8 mouse cellular contexts compared by ENCODE assay signal in genomic region chr4:40722687-40723460, GRCm38 (mm10). TPM values are rescaled to one million over a fixed set of nuclear protein-coding genes. Genes with fewer than 3 reads are reported as not detected.
A peak's percentile ranks its signal among the peaks of the same experiment; 100 is the strongest.
DNase-seq lines count a peak whose midpoint lies in the region; ATAC-seq and TF ChIP-seq lines count a peak whose summit lies in the region.

No protein-coding gene starts in this region.

- peak overlapping the region; percentile 98 for H3K9ac ChIP-seq in hindbrain, embryonic 14.5 days

- no peaks in the 10 kb centered on the region for H3K27me3 ChIP-seq in G1E (ENCODE audit: insufficient read depth, low read length)
- H3K27me3 ChIP-seq in hindbrain, embryonic 14.5 days (ENCODE audit: control insufficient read depth, insufficient read depth, low read length): no peaks in the 10 kb centered on the region

- TF ChIP-seq CTCF in G1E (IDR thresholded peaks at IDR 0.05; ENCODE audit: low read depth, low read length): no peak

- peaks cover 37% of the 10 kb centered on the region for H3K36me3 ChIP-seq in G1E (replicated peaks)
- H3K36me3 ChIP-seq in hindbrain, embryonic 14.5 days (replicated peaks; ENCODE audit: control insufficient read depth, insufficient read depth): peaks cover 39% of the 10 kb centered on the region

- H3K4me2 ChIP-seq in hindbrain, embryonic 14.5 days (replicated peaks): peak overlapping the region; percentile 92

- peaks cover 53% of the 10 kb centered on the region for H3K4me1 ChIP-seq in G1E (ENCODE audit: insufficient read depth, low read depth, low read length)
- peaks cover 43% of the 10 kb centered on the region for H3K4me1 ChIP-seq in hindbrain, embryonic 14.5 days (replicated peaks; ENCODE audit: control insufficient read depth, insufficient read depth, low read length)

- intact Hi-C loops in left cerebral cortex, postnatal 14 days (cut with DNase I): loop anchor here (2.0 kb wide), 1 partner anchor 20 kb away; the partner anchor contains the start of gene Aptx

- H3K9me3 ChIP-seq in G1E (replicated peaks): no peaks in the 10 kb centered on the region
- H3K9me3 ChIP-seq in hindbrain, embryonic 14.5 days (ENCODE audit: control insufficient read depth, low read length): no peaks in the 10 kb centered on the region

- DNase-seq in G1E (ENCODE audit: low spot score): peak; percentile 74
- DNase-seq in c-Kit-positive CD71-negative TER-119-negative erythroid progenitor cells, embryonic 14.5 days (ENCODE audit: low read depth): peak; percentile 64
- DNase-seq in frontal cortex, postnatal 10 days (ENCODE audit: low spot score in 2 of 2): peak; percentile 82 to 85
- DNase-seq in hindbrain, embryonic 14.5 days (ENCODE audit: low spot score): peak; percentile 83
- DNase-seq in left cerebral cortex, postnatal 14 days (ENCODE audit: low spot score in 2 of 2): peak; percentile 78 to 80
- peak; percentile 81 for DNase-seq in right cerebral cortex, postnatal 14 days
- peak; percentile 61 to 72 for DNase-seq in urinary bladder, postnatal 36 days (ENCODE audit: low spot score in 2 of 2)

- H3K27ac ChIP-seq in hindbrain, embryonic 14.5 days: peak overlapping the region; percentile 100

- peak overlapping the region; percentile 96 for H3K4me3 ChIP-seq in G1E (ENCODE audit: low read depth, low read length)
- H3K4me3 ChIP-seq in hindbrain, embryonic 14.5 days (replicated peaks; ENCODE audit: low read length): peak overlapping the region; percentile 80

- ATAC-seq in G1E (ENCODE audit: extremely low read depth, insufficient number of reproducible peaks, low FRiP score, poor library complexity, severe bottlenecking): peak; percentile 74
- peak; percentile 93 for ATAC-seq in hindbrain, embryonic 14.5 days (ENCODE audit: low FRiP score)
- ATAC-seq in megakaryocyte progenitor cell, adult 5-6 weeks (replicated peaks; ENCODE audit: poor library complexity): peak; percentile 54

- WGBS in hindbrain, embryonic 14.5 days: under 1% methylated on average over 54 of the region's 62 CpGs

RNA-seq across cellular contexts. Expression of gene Dnaja1, which starts 0.9 kb away (rescaled TPM):
- total RNA-seq in G1E (2014; fragmentation: Nextera tagmentation) (174 and 178 TPM in 2 replicates), G1E (2017) (232 and 353 TPM in 2 replicates)
- 124 and 221 TPM in 2 replicates for polyA plus RNA-seq in G1E (2012)
- 635 and 648 TPM in 2 replicates for polyA plus RNA-seq in hindbrain, embryonic 14.5 days (2014; fragmentation: Nextera tagmentation; extraction: Ambion mirVana)
- total RNA-seq in left cerebral cortex, postnatal 14 days (2021): 100 to 1,000 TPM; 314 to 324 TPM
- 156 and 168 TPM in 2 replicates for total RNA-seq in megakaryocyte progenitor cell, adult 5-6 weeks (2015)
- 332 and 482 TPM in 2 replicates for total RNA-seq in megakaryocyte progenitor cell, adult 5-6 weeks (2017)

RNA-seq across cellular contexts. Expression of gene Aptx, which starts 19.9 kb away (rescaled TPM):
- total RNA-seq in G1E (2014; fragmentation: Nextera tagmentation): 10.9 and 11.1 TPM in 2 replicates
- 11.8 and 12.4 TPM in 2 replicates for total RNA-seq in G1E (2017)
- 1.6 and 5.2 TPM in 2 replicates for polyA plus RNA-seq in G1E (2012)
- 40.3 and 42.1 TPM in 2 replicates for polyA plus RNA-seq in hindbrain, embryonic 14.5 days (2014; fragmentation: Nextera tagmentation; extraction: Ambion mirVana)
- 10 to 100 TPM; 26.1 to 27.6 TPM for total RNA-seq in left cerebral cortex, postnatal 14 days (2021)
- total RNA-seq in megakaryocyte progenitor cell, adult 5-6 weeks (2015): 11.3 and 21.4 TPM in 2 replicates
- 11.2 and 16.5 TPM in 2 replicates for total RNA-seq in megakaryocyte progenitor cell, adult 5-6 weeks (2017)

RNA-seq across cellular contexts. Expression of gene Smu1, which starts 34.8 kb away (rescaled TPM):
- total RNA-seq in G1E (2014; fragmentation: Nextera tagmentation) (50.2 and 51.4 TPM in 2 replicates), G1E (2017) (141 and 149 TPM in 2 replicates)
- 6.6 and 9.1 TPM in 2 replicates for polyA plus RNA-seq in G1E (2012)
- 120 and 122 TPM in 2 replicates for polyA plus RNA-seq in hindbrain, embryonic 14.5 days (2014; fragmentation: Nextera tagmentation; extraction: Ambion mirVana)
- total RNA-seq in left cerebral cortex, postnatal 14 days (2021): 10 to 100 TPM; 41.8 to 43.5 TPM
- total RNA-seq in megakaryocyte progenitor cell, adult 5-6 weeks (2015): 77.6 and 83.9 TPM in 2 replicates
- total RNA-seq in megakaryocyte progenitor cell, adult 5-6 weeks (2017): 141 and 143 TPM in 2 replicates

Comparison
In these comparisons a context has a peak if more than half of its experiments do, and no peak if none do; other contexts are left out.
1. Peak in every context shown above with its lines: DNase-seq, ATAC-seq, H3K4me3 ChIP-seq and H3K27ac ChIP-seq.